Mouse (Mus musculus): ENCODE results near the gene Fxyd6. TPM values are rescaled to one million over a fixed set of nuclear protein-coding genes. Genes with fewer than 3 reads are reported as not detected.

The Fxyd6 gene
- polyA plus RNA-seq, 1 experiment from 2014 or later, result 54.5 TPM

- Histone ChIP-seq H3K4me1 (replicated peaks; ENCODE audit: control insufficient read depth, insufficient read depth, low read length) (no peaks in the 10 kb centered on the region), H3K4me3 (ENCODE audit: low read depth, low read length) (no peak overlapping the region), H3K4me2 (replicated peaks; ENCODE audit: low read depth) (no peak overlapping the region), H3K36me3 (ENCODE audit: control insufficient read depth, insufficient read depth) (no peaks in the 10 kb centered on the region), H3K9ac (ENCODE audit: low read depth, low read length) (no peak overlapping the region), H3K27ac (ENCODE audit: low read depth, low read length) (no peak overlapping the region), H3K9me3 (ENCODE audit: control insufficient read depth) (no peaks in the 10 kb centered on the region), H3K27me3 (replicated peaks; ENCODE audit: control insufficient read depth, insufficient read depth, low read length) (no peaks in the 10 kb centered on the region)
- TF ChIP-seq CTCF (IDR thresholded peaks at IDR 0.05; ENCODE audit: low read depth), result peak; percentile 56
- WGBS, result 69% methylated on average over 8 of the region's 8 CpGs
- no peak for ATAC-seq
Observed at GRCm38 (mm10) chr9:45421209-45421608, 51.2 kb downstream of the Fxyd6 start.

DNA sequence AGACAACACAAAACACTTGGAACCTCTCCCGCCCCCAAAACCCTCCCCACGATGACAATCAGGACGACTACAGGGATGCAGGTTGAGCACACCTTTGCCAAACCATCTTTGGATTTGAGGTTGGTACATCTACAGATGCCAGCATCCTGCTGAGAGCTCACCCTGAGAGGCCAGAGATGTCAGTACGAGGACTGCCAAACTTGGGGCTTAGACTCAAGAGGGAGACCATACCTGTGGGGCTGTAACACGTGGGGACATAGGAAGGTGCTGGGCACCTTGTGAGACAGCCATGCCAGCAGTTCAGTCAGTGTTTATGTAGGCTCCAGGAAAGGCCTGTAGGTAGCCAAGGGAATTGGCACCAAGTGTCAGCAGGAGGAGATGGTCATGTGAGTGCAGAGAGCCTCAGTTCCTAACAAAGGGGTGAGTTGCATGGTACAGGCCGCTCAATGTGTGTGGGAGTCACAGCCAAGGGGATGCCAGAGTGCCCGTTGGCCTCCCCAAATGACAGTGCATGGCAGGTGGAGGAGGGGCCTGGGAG is 52.8 kb downstream of the Fxyd6 start:
- TF ChIP-seq CTCF (IDR thresholded peaks at IDR 0.05; ENCODE audit: low read depth), result no peak
- Histone ChIP-seq H3K4me1 (replicated peaks; ENCODE audit: control insufficient read depth, insufficient read depth, low read length) (no peaks in the 10 kb centered on the region), H3K27me3 (replicated peaks; ENCODE audit: control insufficient read depth, insufficient read depth, low read length) (0 out of 2 replicates have a peak, but pooled peaks cover 5% of the 10 kb centered on the region), H3K4me2 (replicated peaks; ENCODE audit: low read depth) (no peak overlapping the region), H3K9me3 (ENCODE audit: control insufficient read depth) (no peaks in the 10 kb centered on the region), H3K27ac (ENCODE audit: low read depth, low read length) (no peak overlapping the region), H3K4me3 (ENCODE audit: low read depth, low read length) (no peak overlapping the region), H3K9ac (ENCODE audit: low read depth, low read length) (no peak overlapping the region), H3K36me3 (ENCODE audit: control insufficient read depth, insufficient read depth) (no peaks in the 10 kb centered on the region)
- no peak for ATAC-seq
- WGBS, result 80% methylated on average over 7 of the region's 7 CpGs

DNA sequence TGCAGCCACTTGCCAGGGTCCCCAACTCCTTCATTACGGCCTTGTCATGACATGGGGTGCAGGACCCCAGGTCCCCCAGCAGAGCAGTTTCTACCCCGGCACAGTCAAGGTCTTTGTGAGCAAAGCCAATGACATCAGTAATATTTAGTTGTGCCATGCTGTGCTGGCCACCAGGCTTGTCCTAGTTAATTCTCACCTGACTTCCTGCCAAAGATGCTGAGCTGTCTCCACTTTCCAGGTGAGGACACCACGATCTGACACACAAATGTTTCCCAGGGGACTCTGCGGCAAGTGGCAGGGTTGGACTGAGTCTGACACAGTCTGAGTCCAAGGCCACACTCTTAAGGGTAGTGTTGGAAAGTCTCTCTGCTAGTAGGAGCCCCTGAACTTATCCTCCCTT is 56.5 kb downstream of the Fxyd6 start, which contains the start of gene Dscaml1:
TSS of gene Dscaml1 (plus strand) at position 173 of the 400 bp plus-strand sequence.
- H3K9ac ChIP-seq (ENCODE audit: low read depth, low read length), result no peak within 1 kb of the TSS
- no peaks in the 10 kb centered on the region for H3K4me1 ChIP-seq (replicated peaks; ENCODE audit: control insufficient read depth, insufficient read depth, low read length)
- H3K9me3 ChIP-seq (ENCODE audit: control insufficient read depth), result no peaks in the 10 kb centered on the region
- no peak within 1 kb of the TSS for H3K4me2 ChIP-seq (replicated peaks; ENCODE audit: low read depth)
- no peak within 1 kb of the TSS for H3K27ac ChIP-seq (ENCODE audit: low read depth, low read length)
- ATAC-seq, result no peak
- TF ChIP-seq CTCF (IDR thresholded peaks at IDR 0.05; ENCODE audit: low read depth), result no peak
- H3K4me3 ChIP-seq (ENCODE audit: low read depth, low read length), result no peak within 1 kb of the TSS
- H3K36me3 ChIP-seq (ENCODE audit: control insufficient read depth, insufficient read depth), result no peaks in the 10 kb centered on the region
- 80% methylated on average over 4 of the region's 4 CpGs for WGBS
- H3K27me3 ChIP-seq (replicated peaks; ENCODE audit: control insufficient read depth, insufficient read depth, low read length), result peaks cover 33% of the 10 kb centered on the region

- Histone ChIP-seq H3K9ac (ENCODE audit: low read depth, low read length) (no peak overlapping the region), H3K27me3 (replicated peaks; ENCODE audit: control insufficient read depth, insufficient read depth, low read length) (peaks cover 48% of the 10 kb centered on the region), H3K4me3 (ENCODE audit: low read depth, low read length) (no peak overlapping the region), H3K9me3 (ENCODE audit: control insufficient read depth) (no peaks in the 10 kb centered on the region), H3K4me2 (replicated peaks; ENCODE audit: low read depth) (no peak overlapping the region), H3K27ac (ENCODE audit: low read depth, low read length) (no peak overlapping the region), H3K36me3 (ENCODE audit: control insufficient read depth, insufficient read depth) (no peaks in the 10 kb centered on the region), H3K4me1 (replicated peaks; ENCODE audit: control insufficient read depth, insufficient read depth, low read length) (no peaks in the 10 kb centered on the region)
- 41% methylated on average over 5 of the region's 5 CpGs for WGBS
- ATAC-seq, result no peak
- TF ChIP-seq CTCF (IDR thresholded peaks at IDR 0.05; ENCODE audit: low read depth), result no peak
Observed at GRCm38 (mm10) chr9:45429392-45429791, 59.4 kb downstream of the Fxyd6 start.

- H3K9me3 ChIP-seq (ENCODE audit: control insufficient read depth), result no peaks in the 10 kb centered on the region
- peak overlapping the region; percentile 54 for H3K4me2 ChIP-seq (replicated peaks; ENCODE audit: low read depth)
- 3% methylated on average over 52 of the region's 54 CpGs for WGBS
- peak overlapping the region; percentile 27 for H3K4me3 ChIP-seq (ENCODE audit: low read depth, low read length)
- peaks cover 48% of the 10 kb centered on the region for H3K27me3 ChIP-seq (replicated peaks; ENCODE audit: control insufficient read depth, insufficient read depth, low read length)
- no peak for ATAC-seq
- no peaks in the 10 kb centered on the region for H3K4me1 ChIP-seq (replicated peaks; ENCODE audit: control insufficient read depth, insufficient read depth, low read length)
- no peak for TF ChIP-seq CTCF (IDR thresholded peaks at IDR 0.05; ENCODE audit: low read depth)
- H3K36me3 ChIP-seq (ENCODE audit: control insufficient read depth, insufficient read depth), result no peaks in the 10 kb centered on the region
- peak overlapping the region; percentile 7; the same call in 1 of the 2 replicates for H3K9ac ChIP-seq (ENCODE audit: low read depth, low read length)
- no peak overlapping the region for H3K27ac ChIP-seq (ENCODE audit: low read depth, low read length)
Observed at GRCm38 (mm10) chr9:45429951-45430697, 60.1 kb downstream of the Fxyd6 start.

DNA sequence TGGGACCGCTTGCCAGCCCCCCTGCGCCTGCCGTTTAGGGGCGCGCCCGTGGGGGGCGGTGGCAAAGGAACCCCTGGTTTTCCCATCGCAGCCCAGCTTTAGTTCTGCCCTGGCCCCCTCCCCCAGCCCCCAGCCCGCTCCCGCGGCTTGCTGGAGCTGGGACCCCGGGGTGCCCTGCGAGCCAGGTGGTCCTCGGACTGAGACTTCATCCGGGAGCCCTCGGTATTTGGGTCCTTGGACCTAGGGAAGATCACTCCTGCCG is 60.6 kb downstream of the Fxyd6 start:
- no peak overlapping the region for H3K27ac ChIP-seq (ENCODE audit: low read depth, low read length)
- WGBS, result 3% methylated on average over 17 of the region's 17 CpGs
- H3K9me3 ChIP-seq (ENCODE audit: control insufficient read depth), result no peaks in the 10 kb centered on the region
- no peak overlapping the region for H3K9ac ChIP-seq (ENCODE audit: low read depth, low read length)
- H3K27me3 ChIP-seq (replicated peaks; ENCODE audit: control insufficient read depth, insufficient read depth, low read length), result peaks cover 48% of the 10 kb centered on the region
- no peak for ATAC-seq
- peak overlapping the region; percentile 54 for H3K4me2 ChIP-seq (replicated peaks; ENCODE audit: low read depth)
- no peak for TF ChIP-seq CTCF (IDR thresholded peaks at IDR 0.05; ENCODE audit: low read depth)
- H3K36me3 ChIP-seq (ENCODE audit: control insufficient read depth, insufficient read depth), result no peaks in the 10 kb centered on the region
- H3K4me1 ChIP-seq (replicated peaks; ENCODE audit: control insufficient read depth, insufficient read depth, low read length), result no peaks in the 10 kb centered on the region
- H3K4me3 ChIP-seq (ENCODE audit: low read depth, low read length), result peak overlapping the region; percentile 27

All from intestine, postnatal 0 days (tissue).